Mouse (Mus musculus): Measurements from ENCODE around the gene Cap2. TPM values are rescaled to one million over a fixed set of nuclear protein-coding genes. Genes with fewer than 3 reads are reported as not detected.

Cap2 gene
- polyA plus RNA-seq, 1 experiment: 6.2 TPM

DNA sequence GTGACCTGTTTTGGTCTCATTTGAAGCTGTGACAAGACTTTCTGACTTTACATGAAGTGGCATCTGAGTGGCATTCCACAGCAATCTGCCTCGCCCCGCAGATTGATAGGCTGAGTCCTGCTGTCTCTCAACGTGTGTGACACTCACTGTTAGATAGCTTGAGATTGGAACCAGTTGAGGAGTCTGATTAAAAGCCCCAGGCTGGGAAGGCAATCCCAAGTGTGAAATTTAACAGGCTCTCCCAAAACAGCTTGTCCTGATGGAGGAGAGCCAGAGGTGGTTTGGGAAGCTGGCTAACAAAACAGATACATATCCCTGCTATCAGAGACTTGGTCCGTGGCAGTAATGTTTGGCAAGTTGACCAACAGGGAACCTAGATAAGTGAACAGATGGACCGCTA lies 21.6 kb downstream of the Cap2 start:
- Histone ChIP-seq H3K27ac (ENCODE audit: insufficient read depth, low read depth, low read length) (no peak overlapping the region), H3K27me3 (ENCODE audit: control insufficient read depth, insufficient read depth, low read length) (no peaks in the 10 kb centered on the region), H3K4me3 (ENCODE audit: low read depth, low read length) (no peak overlapping the region), H3K36me3 (ENCODE audit: control insufficient read depth, insufficient read depth, low read length) (no peaks in the 10 kb centered on the region), H3K4me1 (ENCODE audit: control insufficient read depth, insufficient read depth, insufficient read length, low read length) (no peaks in the 10 kb centered on the region)
- 45% methylated on average over 5 of the region's 5 CpGs for WGBS
- TF ChIP-seq POLR2A (IDR thresholded peaks at IDR 0.05; ENCODE audit: low read depth, low read length): no peak
- TF ChIP-seq CTCF (IDR thresholded peaks at IDR 0.05; ENCODE audit: extremely low read depth, insufficient read length, insufficient replicate concordance, low read depth, low read length): no peak

DNA sequence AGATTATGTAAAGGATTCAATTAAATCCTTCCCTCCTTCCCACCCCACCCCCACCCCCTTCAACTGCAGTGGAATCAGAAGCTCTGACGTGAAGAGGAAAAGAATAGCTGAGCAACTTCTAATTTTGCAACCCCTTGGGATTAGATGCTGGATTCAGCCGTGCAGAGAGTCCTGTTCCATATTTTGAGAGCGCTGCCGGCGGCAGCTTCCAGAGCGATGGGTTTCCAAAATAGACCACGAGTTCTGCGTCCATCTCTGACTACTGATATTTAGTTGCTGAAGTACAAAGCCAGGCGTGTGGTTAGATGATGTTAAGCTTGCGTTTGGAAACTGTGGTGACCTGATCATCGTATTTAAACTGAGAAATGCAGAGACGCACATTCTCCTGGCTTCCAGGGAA lies 22.1 kb downstream of the Cap2 start:
- 78% methylated on average over 12 of the region's 12 CpGs for WGBS

DNA sequence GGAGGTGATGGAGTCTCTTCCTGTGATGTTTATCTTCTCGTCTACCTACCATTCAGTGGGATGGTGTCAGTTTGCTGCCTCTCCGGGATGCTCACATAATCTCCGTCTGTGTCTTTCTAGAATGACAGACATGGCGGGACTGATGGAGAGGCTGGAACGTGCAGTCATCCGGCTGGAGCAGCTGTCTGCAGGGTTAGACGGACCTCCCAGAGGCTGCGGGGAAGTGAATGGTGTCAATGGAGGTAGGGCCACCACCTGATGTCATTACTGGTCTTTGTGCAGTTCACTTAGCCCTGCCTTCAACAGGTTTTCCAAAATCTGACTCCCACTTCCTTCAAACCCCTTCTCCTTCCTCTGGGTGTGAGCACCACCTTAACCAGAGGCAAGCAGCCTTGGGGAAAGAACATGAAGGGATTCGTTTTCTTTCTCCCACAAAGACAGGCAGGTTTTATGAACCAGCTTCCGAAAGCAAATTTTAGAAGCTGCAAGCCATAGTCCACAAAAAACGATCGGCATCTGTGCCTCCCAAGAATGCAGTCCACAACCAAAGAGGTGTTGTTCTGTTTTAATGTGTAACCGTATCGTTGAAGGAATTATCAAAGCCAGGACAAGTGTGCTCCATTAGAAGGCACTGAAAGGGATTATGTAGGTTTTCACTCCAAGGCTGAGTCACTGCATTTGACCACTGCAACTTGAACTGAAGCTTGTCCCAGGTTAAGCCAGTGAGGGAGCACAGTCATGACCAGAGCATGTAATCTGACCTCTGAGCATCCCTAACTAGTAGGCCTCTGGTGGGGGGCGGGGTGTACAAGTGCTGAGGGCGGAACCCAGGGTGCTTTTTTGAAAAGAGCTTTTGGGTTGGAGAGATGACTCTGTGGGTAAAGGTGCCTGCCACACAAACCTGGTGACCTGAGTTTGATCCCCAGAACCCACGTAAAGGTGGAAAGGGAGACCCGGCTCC lies 23.9 kb downstream of the Cap2 start:
- TF ChIP-seq POLR2A (IDR thresholded peaks at IDR 0.05; ENCODE audit: low read depth, low read length) (no peak), CTCF (IDR thresholded peaks at IDR 0.05; ENCODE audit: extremely low read depth, insufficient read length, insufficient replicate concordance, low read depth, low read length) (no peak)
- H3K27me3 ChIP-seq (ENCODE audit: control insufficient read depth, insufficient read depth, low read length): no peaks in the 10 kb centered on the region
- no peak overlapping the region for H3K4me3 ChIP-seq (ENCODE audit: low read depth, low read length)
- no peak overlapping the region for H3K27ac ChIP-seq (ENCODE audit: insufficient read depth, low read depth, low read length)
- H3K4me1 ChIP-seq (ENCODE audit: control insufficient read depth, insufficient read depth, insufficient read length, low read length): peaks cover 4% of the 10 kb centered on the region; the same call in 1 of the 2 replicates
- H3K36me3 ChIP-seq (ENCODE audit: control insufficient read depth, insufficient read depth, low read length): no peaks in the 10 kb centered on the region
- 91% methylated on average over 18 of the region's 18 CpGs for WGBS

More for the DNA sequence above, 22.1 kb downstream of the Cap2 start:
- Histone ChIP-seq H3K27me3 (ENCODE audit: control insufficient read depth, insufficient read depth, low read length) (no peaks in the 10 kb centered on the region), H3K4me1 (ENCODE audit: control insufficient read depth, insufficient read depth, insufficient read length, low read length) (no peaks in the 10 kb centered on the region), H3K36me3 (ENCODE audit: control insufficient read depth, insufficient read depth, low read length) (no peaks in the 10 kb centered on the region), H3K4me3 (ENCODE audit: low read depth, low read length) (no peak overlapping the region), H3K27ac (ENCODE audit: insufficient read depth, low read depth, low read length) (no peak overlapping the region)
- TF ChIP-seq CTCF (IDR thresholded peaks at IDR 0.05; ENCODE audit: extremely low read depth, insufficient read length, insufficient replicate concordance, low read depth, low read length): no peak
- TF ChIP-seq POLR2A (IDR thresholded peaks at IDR 0.05; ENCODE audit: low read depth, low read length): no peak

DNA sequence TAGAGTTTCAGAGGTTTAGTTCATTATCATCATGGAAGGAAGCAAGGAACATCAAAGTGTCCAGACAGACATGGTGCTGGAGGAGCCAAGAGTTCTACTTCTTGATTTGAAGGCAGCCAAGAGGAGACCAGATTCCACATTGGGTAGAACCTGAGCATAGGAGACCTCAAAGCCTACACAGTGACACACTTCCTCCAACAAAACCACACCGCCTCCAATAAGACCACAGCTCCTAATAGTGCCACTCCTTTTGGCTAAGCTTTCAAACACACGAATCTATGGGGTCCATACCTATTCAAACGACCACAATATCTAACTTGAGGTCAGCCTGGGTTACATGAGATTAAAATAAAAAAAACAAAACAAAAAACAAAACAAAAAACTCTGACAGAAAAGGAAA lies 25.0 kb downstream of the Cap2 start:
- Histone ChIP-seq H3K4me3 (ENCODE audit: low read depth, low read length) (no peak overlapping the region), H3K36me3 (ENCODE audit: control insufficient read depth, insufficient read depth, low read length) (no peaks in the 10 kb centered on the region), H3K27ac (ENCODE audit: insufficient read depth, low read depth, low read length) (no peak overlapping the region), H3K27me3 (ENCODE audit: control insufficient read depth, insufficient read depth, low read length) (no peaks in the 10 kb centered on the region), H3K4me1 (ENCODE audit: control insufficient read depth, insufficient read depth, insufficient read length, low read length) (peaks cover 9% of the 10 kb centered on the region; the same call in 1 of the 2 replicates)
- 73% methylated on average over 3 of the region's 3 CpGs for WGBS
- no peak for TF ChIP-seq CTCF (IDR thresholded peaks at IDR 0.05; ENCODE audit: extremely low read depth, insufficient read length, insufficient replicate concordance, low read depth, low read length)
- TF ChIP-seq POLR2A (IDR thresholded peaks at IDR 0.05; ENCODE audit: low read depth, low read length): no peak

DNA sequence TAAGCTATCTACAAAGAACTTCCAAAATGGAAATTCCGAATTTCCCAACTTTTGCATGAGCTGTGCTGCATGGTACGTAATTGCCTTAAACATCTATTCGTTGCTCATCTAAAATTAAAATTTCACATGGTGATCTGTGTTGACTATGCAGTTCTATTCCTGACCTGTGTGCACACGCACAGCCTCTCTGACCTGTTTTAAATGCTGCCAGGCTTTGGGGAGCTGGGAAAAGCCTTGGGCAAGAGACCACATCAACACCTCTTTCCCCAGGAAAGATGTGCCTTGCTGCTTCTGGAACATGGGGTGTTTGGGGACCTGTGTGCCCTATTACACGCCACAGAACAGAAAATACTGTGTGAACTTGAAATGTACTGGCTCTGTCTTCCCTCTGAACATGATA lies 25.7 kb downstream of the Cap2 start:
- no peaks in the 10 kb centered on the region for H3K36me3 ChIP-seq (ENCODE audit: control insufficient read depth, insufficient read depth, low read length)
- H3K4me1 ChIP-seq (ENCODE audit: control insufficient read depth, insufficient read depth, insufficient read length, low read length): peaks cover 13% of the 10 kb centered on the region; the same call in 1 of the 2 replicates
- TF ChIP-seq POLR2A (IDR thresholded peaks at IDR 0.05; ENCODE audit: low read depth, low read length): no peak
- H3K4me3 ChIP-seq (ENCODE audit: low read depth, low read length): no peak overlapping the region
- WGBS: 96% methylated on average over 5 of the region's 5 CpGs
- no peaks in the 10 kb centered on the region for H3K27me3 ChIP-seq (ENCODE audit: control insufficient read depth, insufficient read depth, low read length)
- no peak overlapping the region for H3K27ac ChIP-seq (ENCODE audit: insufficient read depth, low read depth, low read length)

DNA sequence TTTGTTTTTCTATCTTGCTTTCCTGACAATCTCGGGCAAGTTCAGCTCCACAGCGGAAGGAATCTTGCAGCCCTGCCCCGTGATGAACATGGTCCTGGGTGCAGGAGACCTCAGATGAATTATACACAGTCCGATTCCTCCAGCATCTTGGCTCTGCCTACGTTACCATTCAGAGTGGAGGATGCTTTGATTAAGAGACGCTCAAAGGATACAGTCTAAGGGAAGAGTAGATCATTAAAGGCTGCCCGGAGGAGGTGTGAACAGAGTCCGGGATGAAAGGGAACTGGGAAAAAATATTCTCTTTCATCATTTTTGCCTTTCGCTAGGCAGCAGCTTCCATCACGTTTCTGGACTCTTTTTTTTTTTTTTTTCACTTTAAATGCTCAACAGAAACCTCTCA lies 27.4 kb downstream of the Cap2 start:
- H3K4me3 ChIP-seq (ENCODE audit: low read depth, low read length): no peak overlapping the region

DNA sequence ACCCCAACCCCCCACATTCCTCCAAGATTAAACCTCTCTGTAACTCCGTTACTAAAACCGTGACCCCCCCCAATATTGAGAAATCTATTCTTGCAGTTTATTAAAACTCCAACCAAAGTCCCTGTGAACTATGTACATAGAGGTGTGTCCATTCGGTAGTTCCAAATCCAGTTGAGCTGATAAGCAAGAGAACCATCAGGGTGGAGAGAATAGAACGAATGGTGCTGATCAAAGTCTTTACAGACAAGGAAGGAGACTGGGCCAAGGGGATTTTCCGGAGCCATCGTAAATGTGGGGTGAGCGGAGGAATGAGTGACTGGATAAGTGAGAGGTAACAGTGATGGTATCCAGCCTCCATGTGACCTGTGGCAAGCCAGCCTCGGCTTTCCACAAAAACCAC lies 28.9 kb downstream of the Cap2 start:
- Histone ChIP-seq H3K4me1 (ENCODE audit: control insufficient read depth, insufficient read depth, insufficient read length, low read length) (peaks cover 15% of the 10 kb centered on the region; the same call in 1 of the 2 replicates), H3K36me3 (ENCODE audit: control insufficient read depth, insufficient read depth, low read length) (no peaks in the 10 kb centered on the region), H3K4me3 (ENCODE audit: low read depth, low read length) (peak overlapping the region; percentile 44), H3K27ac (ENCODE audit: insufficient read depth, low read depth, low read length) (peak overlapping the region; percentile 70), H3K27me3 (ENCODE audit: control insufficient read depth, insufficient read depth, low read length) (no peaks in the 10 kb centered on the region)
- 37% methylated on average over 8 of the region's 8 CpGs for WGBS
- TF ChIP-seq POLR2A (IDR thresholded peaks at IDR 0.05; ENCODE audit: low read depth, low read length) (no peak), CTCF (IDR thresholded peaks at IDR 0.05; ENCODE audit: extremely low read depth, insufficient read length, insufficient replicate concordance, low read depth, low read length) (no peak)

More for the DNA sequence above, 27.4 kb downstream of the Cap2 start:
- TF ChIP-seq CTCF (IDR thresholded peaks at IDR 0.05; ENCODE audit: extremely low read depth, insufficient read length, insufficient replicate concordance, low read depth, low read length) (no peak), POLR2A (IDR thresholded peaks at IDR 0.05; ENCODE audit: low read depth, low read length) (no peak)
- H3K36me3 ChIP-seq (ENCODE audit: control insufficient read depth, insufficient read depth, low read length): no peaks in the 10 kb centered on the region
- no peak overlapping the region for H3K27ac ChIP-seq (ENCODE audit: insufficient read depth, low read depth, low read length)
- H3K4me1 ChIP-seq (ENCODE audit: control insufficient read depth, insufficient read depth, insufficient read length, low read length): peaks cover 13% of the 10 kb centered on the region; the same call in 1 of the 2 replicates
- no peaks in the 10 kb centered on the region for H3K27me3 ChIP-seq (ENCODE audit: control insufficient read depth, insufficient read depth, low read length)
- 86% methylated on average over 10 of the region's 10 CpGs for WGBS

All from small intestine, adult 2 months (tissue).